Mouse (Mus musculus): ENCODE results near the gene Olfr222. TPM values are rescaled to one million over a fixed set of nuclear protein-coding genes. Genes with fewer than 3 reads are reported as not detected.

Olfr222 gene
- polyA plus RNA-seq, 1 experiment from 2014 or later, result not detected

DNA sequence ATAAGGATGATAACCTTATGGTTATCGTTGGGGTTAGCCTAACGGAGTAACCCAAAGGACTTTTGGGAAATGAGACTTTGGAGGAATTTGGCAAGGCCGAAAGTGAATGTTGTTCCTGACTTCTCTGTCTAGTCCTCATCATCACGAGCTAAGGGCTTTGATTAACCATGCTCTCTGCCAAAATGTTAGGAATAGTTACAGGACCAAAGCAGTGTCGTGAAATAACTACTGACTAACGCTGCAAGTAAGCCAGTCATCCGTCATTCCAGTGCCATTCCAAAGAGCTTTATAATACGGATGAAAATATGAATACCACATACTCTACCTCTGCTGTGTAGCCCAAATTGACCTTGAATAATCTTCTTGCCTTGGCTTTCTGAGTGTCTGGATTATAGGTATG lies 20.9 kb upstream of the Olfr222 start:
- WGBS, result 86% methylated on average over 8 of the region's 8 CpGs
- H3K27me3 ChIP-seq (ENCODE audit: control insufficient read depth, insufficient read depth, low read length), result no peaks in the 10 kb centered on the region

DNA sequence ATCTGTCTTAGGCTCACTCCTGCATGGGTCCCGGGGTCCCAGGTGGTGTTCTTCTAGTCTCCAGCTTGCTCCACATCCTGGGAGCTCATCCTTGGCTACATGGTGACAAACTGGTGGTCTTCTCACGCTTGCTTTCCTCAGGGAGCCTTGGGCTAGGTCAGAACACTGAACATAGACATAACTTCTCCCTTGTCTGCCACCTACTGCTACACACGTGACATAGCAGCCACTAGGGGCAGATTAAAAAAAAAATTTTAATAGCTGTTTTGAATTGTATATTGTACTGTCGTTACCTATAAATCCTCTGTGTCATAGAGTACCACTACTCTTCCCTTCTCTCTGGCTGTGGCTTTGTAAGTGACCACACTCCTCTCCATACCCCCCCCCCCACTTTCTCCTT lies 20.1 kb upstream of the Olfr222 start:
- no peaks in the 10 kb centered on the region for H3K27me3 ChIP-seq (ENCODE audit: control insufficient read depth, insufficient read depth, low read length)
- H3K36me3 ChIP-seq (ENCODE audit: control insufficient read depth, insufficient read depth, low read length), result no peaks in the 10 kb centered on the region
- H3K9me3 ChIP-seq (ENCODE audit: control insufficient read depth, low read length), result no peaks in the 10 kb centered on the region
- no peak overlapping the region for H3K9ac ChIP-seq (ENCODE audit: low read depth, low read length)
- no peak overlapping the region for H3K27ac ChIP-seq (ENCODE audit: low read depth, low read length)
- H3K4me2 ChIP-seq (replicated peaks; ENCODE audit: low read depth, low read length), result no peak overlapping the region
- no peaks in the 10 kb centered on the region for H3K4me1 ChIP-seq (ENCODE audit: control insufficient read depth, insufficient read depth, low read length)
- ATAC-seq (ENCODE audit: low FRiP score, low TSS enrichment), result no peak
- H3K4me3 ChIP-seq (ENCODE audit: low read length), result no peak overlapping the region
- WGBS, result 48% methylated on average over 4 of the region's 4 CpGs

More for the DNA sequence above, 20.9 kb upstream of the Olfr222 start:
- H3K27ac ChIP-seq (ENCODE audit: low read depth, low read length), result no peak overlapping the region
- no peak overlapping the region for H3K9ac ChIP-seq (ENCODE audit: low read depth, low read length)
- no peak overlapping the region for H3K4me3 ChIP-seq (ENCODE audit: low read length)
- no peak for ATAC-seq (ENCODE audit: low FRiP score, low TSS enrichment)
- H3K4me1 ChIP-seq (ENCODE audit: control insufficient read depth, insufficient read depth, low read length), result no peaks in the 10 kb centered on the region
- H3K36me3 ChIP-seq (ENCODE audit: control insufficient read depth, insufficient read depth, low read length), result no peaks in the 10 kb centered on the region
- no peaks in the 10 kb centered on the region for H3K9me3 ChIP-seq (ENCODE audit: control insufficient read depth, low read length)
- H3K4me2 ChIP-seq (replicated peaks; ENCODE audit: low read depth, low read length), result no peak overlapping the region

DNA sequence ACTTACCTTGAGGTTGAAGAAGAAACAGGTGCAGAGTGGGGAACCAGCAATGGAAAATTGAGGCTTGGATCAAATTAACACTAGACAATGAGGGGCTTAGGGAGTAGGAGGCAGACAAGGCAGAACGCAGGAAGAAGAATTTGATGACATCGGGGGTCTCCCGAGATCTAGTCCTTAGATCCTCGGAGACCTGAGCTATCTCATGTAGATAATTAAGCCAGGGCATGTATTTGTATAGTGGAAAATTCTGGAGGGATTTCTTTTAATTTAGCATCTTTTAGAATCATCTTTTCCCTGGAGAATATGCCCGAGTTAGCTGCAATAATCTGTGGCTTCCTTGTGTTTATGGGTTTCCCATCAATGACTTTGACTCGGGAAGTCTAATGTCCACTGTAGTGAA lies 17.2 kb upstream of the Olfr222 start, which contains the start of gene Olfr223:
TSS of gene Olfr223 (minus strand) at position 101 of the 400 bp plus-strand sequence.
- ATAC-seq (ENCODE audit: low FRiP score, low TSS enrichment), result no peak
- Histone ChIP-seq H3K4me2 (replicated peaks; ENCODE audit: low read depth, low read length) (no peak within 1 kb of the TSS), H3K27ac (ENCODE audit: low read depth, low read length) (no peak within 1 kb of the TSS), H3K36me3 (ENCODE audit: control insufficient read depth, insufficient read depth, low read length) (no peaks in the 10 kb centered on the region), H3K27me3 (ENCODE audit: control insufficient read depth, insufficient read depth, low read length) (no peaks in the 10 kb centered on the region), H3K4me3 (ENCODE audit: low read length) (no peak within 1 kb of the TSS), H3K9ac (ENCODE audit: low read depth, low read length) (no peak within 1 kb of the TSS), H3K9me3 (ENCODE audit: control insufficient read depth, low read length) (no peaks in the 10 kb centered on the region), H3K4me1 (ENCODE audit: control insufficient read depth, insufficient read depth, low read length) (no peaks in the 10 kb centered on the region)
- WGBS, result 85% methylated on average over 6 of the region's 6 CpGs

DNA sequence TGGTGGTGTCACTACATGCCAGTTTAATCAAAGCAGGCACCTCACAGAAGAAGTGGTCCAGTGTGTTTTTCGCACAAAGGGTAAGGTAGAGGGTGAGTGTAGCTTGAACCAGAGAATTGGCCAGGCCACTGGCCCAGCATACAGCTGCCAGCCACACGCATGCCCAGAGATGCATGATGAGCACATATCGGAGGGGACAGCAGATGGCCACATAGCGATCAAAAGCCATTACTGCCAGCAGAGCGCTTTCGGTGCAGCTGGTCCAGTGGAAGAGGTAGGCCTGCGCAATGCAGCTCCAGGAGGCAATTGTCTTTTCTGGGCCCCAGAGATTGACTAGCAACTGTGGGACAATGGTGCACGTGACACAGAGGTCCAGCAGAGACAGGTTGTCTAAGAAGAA lies 13.5 kb upstream of the Olfr222 start:
- Histone ChIP-seq H3K4me3 (ENCODE audit: low read length) (no peak overlapping the region), H3K27ac (ENCODE audit: low read depth, low read length) (no peak overlapping the region), H3K4me2 (replicated peaks; ENCODE audit: low read depth, low read length) (no peak overlapping the region), H3K4me1 (ENCODE audit: control insufficient read depth, insufficient read depth, low read length) (no peaks in the 10 kb centered on the region), H3K36me3 (ENCODE audit: control insufficient read depth, insufficient read depth, low read length) (no peaks in the 10 kb centered on the region), H3K9ac (ENCODE audit: low read depth, low read length) (no peak overlapping the region), H3K27me3 (ENCODE audit: control insufficient read depth, insufficient read depth, low read length) (no peaks in the 10 kb centered on the region), H3K9me3 (ENCODE audit: control insufficient read depth, low read length) (no peaks in the 10 kb centered on the region)
- no peak for ATAC-seq (ENCODE audit: low FRiP score, low TSS enrichment)
- WGBS, result 93% methylated on average over 8 of the region's 8 CpGs

DNA sequence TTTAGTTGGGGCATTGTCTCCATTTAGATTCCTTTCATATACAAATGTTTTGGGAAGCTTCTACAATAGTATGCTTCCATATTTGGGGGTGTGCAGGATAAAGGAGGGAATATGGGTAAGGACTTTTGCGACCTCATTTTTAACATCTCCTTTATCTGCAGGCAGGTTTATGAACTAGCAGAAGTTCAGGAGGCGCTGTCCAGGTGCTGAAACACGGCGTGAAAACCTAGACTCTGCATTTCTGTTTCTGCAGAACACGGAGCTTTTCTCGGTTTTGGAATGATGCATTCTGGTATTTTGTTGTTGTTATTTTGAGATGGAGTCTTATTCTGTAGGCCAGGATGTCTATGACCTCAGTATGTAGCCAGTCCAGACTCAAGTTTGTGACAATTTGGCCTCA lies 8.5 kb upstream of the Olfr222 start:
- Histone ChIP-seq H3K27ac (ENCODE audit: low read depth, low read length) (no peak overlapping the region), H3K27me3 (ENCODE audit: control insufficient read depth, insufficient read depth, low read length) (no peaks in the 10 kb centered on the region), H3K4me1 (ENCODE audit: control insufficient read depth, insufficient read depth, low read length) (no peaks in the 10 kb centered on the region), H3K4me3 (ENCODE audit: low read length) (no peak overlapping the region), H3K4me2 (replicated peaks; ENCODE audit: low read depth, low read length) (no peak overlapping the region), H3K9me3 (ENCODE audit: control insufficient read depth, low read length) (no peaks in the 10 kb centered on the region), H3K9ac (ENCODE audit: low read depth, low read length) (no peak overlapping the region), H3K36me3 (ENCODE audit: control insufficient read depth, insufficient read depth, low read length) (no peaks in the 10 kb centered on the region)
- ATAC-seq (ENCODE audit: low FRiP score, low TSS enrichment), result no peak
- WGBS, result 24% methylated on average over 6 of the region's 6 CpGs

DNA sequence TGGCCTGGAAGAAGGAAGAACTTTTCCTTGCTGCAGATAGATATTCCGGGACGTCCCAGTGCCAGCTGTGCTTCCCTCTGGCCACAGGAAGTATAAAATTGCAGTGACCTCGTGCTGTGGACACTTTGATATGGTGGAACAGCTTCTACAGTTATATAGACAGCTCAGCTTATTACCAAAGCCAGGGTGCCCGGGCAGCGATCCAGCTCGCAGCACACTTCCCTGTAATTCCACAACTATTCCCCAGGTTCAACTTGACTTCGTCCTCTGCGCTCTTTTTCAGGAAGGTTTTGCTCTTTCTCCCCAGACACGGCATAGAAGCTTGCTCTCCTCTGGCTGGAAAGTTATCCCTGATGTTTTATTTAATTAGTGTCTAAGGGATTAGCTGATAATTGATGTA lies 309 bp downstream of the Olfr222 start:
- H3K27ac ChIP-seq (ENCODE audit: low read depth, low read length), result no peak overlapping the region
- no peak overlapping the region for H3K4me2 ChIP-seq (replicated peaks; ENCODE audit: low read depth, low read length)
- ATAC-seq (ENCODE audit: low FRiP score, low TSS enrichment), result no peak
- no peaks in the 10 kb centered on the region for H3K27me3 ChIP-seq (ENCODE audit: control insufficient read depth, insufficient read depth, low read length)
- H3K4me3 ChIP-seq (ENCODE audit: low read length), result no peak overlapping the region
- no peaks in the 10 kb centered on the region for H3K36me3 ChIP-seq (ENCODE audit: control insufficient read depth, insufficient read depth, low read length)
- WGBS, result 38% methylated on average over 9 of the region's 9 CpGs
- no peaks in the 10 kb centered on the region for H3K9me3 ChIP-seq (ENCODE audit: control insufficient read depth, low read length)
- no peaks in the 10 kb centered on the region for H3K4me1 ChIP-seq (ENCODE audit: control insufficient read depth, insufficient read depth, low read length)
- H3K9ac ChIP-seq (ENCODE audit: low read depth, low read length), result no peak overlapping the region

DNA sequence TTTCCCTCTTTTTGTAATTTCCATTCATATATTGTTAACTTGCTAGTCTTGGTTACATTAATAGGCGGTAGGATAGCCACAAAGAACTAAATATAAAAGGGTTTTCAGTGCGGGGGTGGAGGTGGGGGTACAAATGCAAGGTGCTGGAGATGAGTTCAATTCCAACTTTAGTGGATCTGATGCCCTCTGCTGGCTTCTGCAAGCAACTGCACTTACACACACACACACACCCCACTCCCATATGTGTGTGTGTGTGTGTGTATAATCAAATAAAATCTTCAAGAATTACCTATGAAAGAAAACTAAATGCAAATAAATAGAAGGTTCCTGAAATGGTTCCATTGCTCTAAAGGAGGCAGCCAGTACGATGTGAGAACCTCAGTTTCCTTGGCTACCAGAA lies 6.7 kb downstream of the Olfr222 start:
- Histone ChIP-seq H3K9ac (ENCODE audit: low read depth, low read length) (no peak overlapping the region), H3K4me3 (ENCODE audit: low read length) (no peak overlapping the region), H3K36me3 (ENCODE audit: control insufficient read depth, insufficient read depth, low read length) (no peaks in the 10 kb centered on the region), H3K4me2 (replicated peaks; ENCODE audit: low read depth, low read length) (no peak overlapping the region), H3K27me3 (ENCODE audit: control insufficient read depth, insufficient read depth, low read length) (no peaks in the 10 kb centered on the region), H3K9me3 (ENCODE audit: control insufficient read depth, low read length) (no peaks in the 10 kb centered on the region), H3K27ac (ENCODE audit: low read depth, low read length) (no peak overlapping the region), H3K4me1 (ENCODE audit: control insufficient read depth, insufficient read depth, low read length) (no peaks in the 10 kb centered on the region)
- no peak for ATAC-seq (ENCODE audit: low FRiP score, low TSS enrichment)
- 65% methylated on average over 3 of the region's 3 CpGs for WGBS

DNA sequence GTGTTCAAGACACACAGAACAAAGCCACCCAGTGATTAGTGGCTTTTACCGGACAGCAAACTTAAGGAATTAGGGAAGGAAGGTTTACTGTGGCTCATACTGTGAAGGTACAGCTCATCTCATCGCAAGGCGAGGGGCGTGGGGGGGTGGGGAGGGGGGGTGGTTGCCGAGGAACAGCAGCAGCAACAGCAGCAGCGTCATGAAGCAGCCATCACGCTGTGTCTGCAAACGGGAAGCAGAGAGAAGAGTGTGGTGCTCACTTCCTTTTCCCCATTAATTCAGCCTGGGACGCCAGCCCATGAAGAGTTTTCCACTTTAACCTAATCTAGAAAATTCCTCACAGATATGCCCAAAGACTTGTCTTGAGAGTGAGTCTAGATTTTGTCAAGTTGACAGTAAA lies 13.2 kb downstream of the Olfr222 start:
- Histone ChIP-seq H3K36me3 (ENCODE audit: control insufficient read depth, insufficient read depth, low read length) (no peaks in the 10 kb centered on the region), H3K9me3 (ENCODE audit: control insufficient read depth, low read length) (no peaks in the 10 kb centered on the region), H3K4me2 (replicated peaks; ENCODE audit: low read depth, low read length) (no peak overlapping the region), H3K9ac (ENCODE audit: low read depth, low read length) (no peak overlapping the region), H3K27ac (ENCODE audit: low read depth, low read length) (no peak overlapping the region), H3K4me3 (ENCODE audit: low read length) (no peak overlapping the region), H3K27me3 (ENCODE audit: control insufficient read depth, insufficient read depth, low read length) (no peaks in the 10 kb centered on the region), H3K4me1 (ENCODE audit: control insufficient read depth, insufficient read depth, low read length) (no peaks in the 10 kb centered on the region)
- ATAC-seq (ENCODE audit: low FRiP score, low TSS enrichment), result no peak
- WGBS, result 79% methylated on average over 9 of the region's 9 CpGs

DNA sequence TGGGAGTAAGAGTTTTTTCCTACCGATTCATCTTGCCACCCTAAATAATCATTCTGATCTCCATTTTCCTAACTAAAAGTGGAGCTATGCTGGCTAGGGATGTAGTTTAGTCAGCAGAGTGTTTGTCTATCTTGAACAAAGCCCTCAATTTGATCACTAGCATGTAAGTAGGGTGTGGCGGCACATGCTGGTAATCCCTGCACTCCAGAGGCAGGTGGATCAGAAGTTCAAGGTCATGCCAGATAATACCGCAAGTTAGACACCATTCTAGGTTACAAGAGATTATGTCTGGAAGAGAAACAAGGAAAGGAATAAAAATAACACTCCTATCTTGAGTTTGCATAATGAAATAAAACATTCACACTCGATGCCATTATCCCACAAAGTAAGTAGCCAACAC lies 13.7 kb downstream of the Olfr222 start:
- ATAC-seq (ENCODE audit: low FRiP score, low TSS enrichment), result no peak
- Histone ChIP-seq H3K4me1 (ENCODE audit: control insufficient read depth, insufficient read depth, low read length) (no peaks in the 10 kb centered on the region), H3K4me2 (replicated peaks; ENCODE audit: low read depth, low read length) (no peak overlapping the region), H3K4me3 (ENCODE audit: low read length) (no peak overlapping the region), H3K9me3 (ENCODE audit: control insufficient read depth, low read length) (no peaks in the 10 kb centered on the region), H3K36me3 (ENCODE audit: control insufficient read depth, insufficient read depth, low read length) (no peaks in the 10 kb centered on the region), H3K9ac (ENCODE audit: low read depth, low read length) (no peak overlapping the region), H3K27ac (ENCODE audit: low read depth, low read length) (no peak overlapping the region), H3K27me3 (ENCODE audit: control insufficient read depth, insufficient read depth, low read length) (no peaks in the 10 kb centered on the region)
- 93% methylated on average over 4 of the region's 4 CpGs for WGBS

DNA sequence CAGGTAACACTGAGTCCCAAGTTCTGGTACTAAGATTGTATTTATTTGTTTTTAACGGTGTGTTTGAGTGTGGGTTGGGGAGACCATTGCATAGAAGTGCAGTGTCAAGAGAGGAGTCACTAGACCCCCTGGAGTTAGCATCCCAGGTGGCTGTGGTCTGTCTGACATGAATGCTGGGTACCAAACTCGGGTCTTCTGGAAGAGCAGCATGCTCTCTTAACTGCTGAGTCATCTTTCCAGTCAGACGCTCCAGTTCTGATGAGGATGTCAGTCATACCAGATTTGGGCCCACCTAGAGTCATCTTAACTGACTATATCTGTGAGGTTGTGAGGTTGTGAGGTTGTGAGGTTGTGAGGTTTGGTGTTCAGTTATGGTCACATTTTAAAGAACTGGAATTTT lies 15.1 kb downstream of the Olfr222 start:
- Histone ChIP-seq H3K4me1 (ENCODE audit: control insufficient read depth, insufficient read depth, low read length) (no peaks in the 10 kb centered on the region), H3K4me3 (ENCODE audit: low read length) (no peak overlapping the region), H3K36me3 (ENCODE audit: control insufficient read depth, insufficient read depth, low read length) (no peaks in the 10 kb centered on the region), H3K27ac (ENCODE audit: low read depth, low read length) (no peak overlapping the region), H3K9ac (ENCODE audit: low read depth, low read length) (no peak overlapping the region), H3K9me3 (ENCODE audit: control insufficient read depth, low read length) (no peaks in the 10 kb centered on the region), H3K4me2 (replicated peaks; ENCODE audit: low read depth, low read length) (no peak overlapping the region), H3K27me3 (ENCODE audit: control insufficient read depth, insufficient read depth, low read length) (no peaks in the 10 kb centered on the region)
- WGBS, result 77% methylated on average over 3 of the region's 3 CpGs
- ATAC-seq (ENCODE audit: low FRiP score, low TSS enrichment), result no peak
